Mouse (Mus musculus) forebrain, embryonic 11.5 days (tissue): ENCODE measurements around the gene Cip2a. TPM values are rescaled to one million over a fixed set of nuclear protein-coding genes. Genes with fewer than 3 reads are reported as not detected.

Experiments used
- ATAC-seq: fragments of 200-750 bp; cut with Nextera tagmentation; replicated peaks from 2 replicates; pipeline ENCODE4 v1.8.0; 2017; ENCODE audit warnings: moderate TSS enrichment; ENCODE audit not compliant: low FRiP score
- DNase-seq: peaks from one replicate; pipeline ENCODE4 v3.0.0-alpha.2; 2017; ENCODE audit warnings: low spot score
- H3K27ac ChIP-seq: fragments of 300-500 bp; sonication (generic); 2 replicates; pipeline ENCODE4 v1.5.1; 2014; ENCODE audit warnings: low read depth, low read length
- H3K27me3 ChIP-seq: fragments of 300-500 bp; sonication (generic); 2 replicates; pipeline ENCODE4 v1.6.1; 2014; ENCODE audit warnings: mild to moderate bottlenecking, low read length, mixed read lengths; ENCODE audit not compliant: control insufficient read depth, insufficient read depth
- H3K36me3 ChIP-seq: fragments of 300-500 bp; sonication (generic); 2 replicates; pipeline ENCODE4 v1.6.1; 2014; ENCODE audit warnings: mild to moderate bottlenecking, low read length, moderate library complexity, mixed read lengths; ENCODE audit not compliant: control insufficient read depth, insufficient read depth
- H3K4me1 ChIP-seq: fragments of 300-500 bp; sonication (generic); replicated peaks from 2 replicates; pipeline ENCODE4 v1.6.1; 2014; ENCODE audit warnings: low read length, mixed read lengths; ENCODE audit not compliant: control insufficient read depth, insufficient read depth
- H3K4me2 ChIP-seq: fragments of 300-500 bp; sonication (generic); 2 replicates; pipeline ENCODE4 v1.6.1; 2014; ENCODE audit warnings: low read depth, mild to moderate bottlenecking, low read length, moderate library complexity, mixed read lengths; ENCODE audit not compliant: severe bottlenecking
- H3K4me3 ChIP-seq: fragments of 300-500 bp; sonication (generic); 2 replicates; pipeline ENCODE4 v1.5.1; 2014; ENCODE audit warnings: low read depth, low read length
- H3K9ac ChIP-seq: fragments of 300-500 bp; sonication (generic); 2 replicates; pipeline ENCODE4 v1.6.1; 2014; ENCODE audit warnings: low read length
- H3K9me3 ChIP-seq: fragments of 300-500 bp; sonication (generic); 2 replicates; pipeline ENCODE4 v1.6.1; 2016; ENCODE audit warnings: low read length, mixed read lengths; ENCODE audit not compliant: control insufficient read depth
- WGBS: fragments of 180-500 bp; shearing (Covaris S2); extraction: QIAGEN DNeasy Blood & Tissue Kit; methylation state at CpG from one replicate; pipeline ENCODE4 v1.1.7; 2014; 5-methylcytosine and 5-hydroxymethylcytosine counted together
- polyA plus RNA-seq: library from polyadenylated mRNA; unstranded; fragments of >200 nt; fragmentation: Nextera tagmentation; extraction: Ambion mirVana; gene quantifications from 2 replicates; pipeline ENCODE4 v1.2.1, GENCODE M21; 2014

Cip2a gene
- polyA plus RNA-seq, result 54.7 and 57.8 TPM in 2 replicates

- Histone ChIP-seq H3K27me3 (no peaks in the 10 kb centered on the region), H3K9me3 (no peaks in the 10 kb centered on the region), H3K4me2 (peak within 1 kb of the TSS; percentile 64), H3K4me3 (peak within 1 kb of the TSS; percentile 82), H3K9ac (peak within 1 kb of the TSS; percentile 96), H3K4me1 (peaks cover 4% of the 10 kb centered on the region; the same call in 1 of the 2 replicates), H3K27ac (peak within 1 kb of the TSS; percentile 88), H3K36me3 (no peaks in the 10 kb centered on the region)
- WGBS, result under 1% methylated on average over 74 of the region's 74 CpGs
- ATAC-seq (peak; percentile 99), DNase-seq (peak; percentile 98)
Measured at GRCm38 (mm10) chr16:48993559-48994342, at the start of gene Cip2a, which contains the start of gene Dzip3. Gene Cip2a, plus strand, starts transcription at chr16:48994185. Gene Dzip3, minus strand, starts transcription at chr16:48994165.

GRCm38 (mm10) chr16:48972996-48973395, 21.0 kb upstream of the Cip2a start:
- DNase-seq (no peak), ATAC-seq (no peak)
- H3K4me1 ChIP-seq, result no peaks in the 10 kb centered on the region
- no peak overlapping the region for H3K27ac ChIP-seq
- WGBS, result 92% methylated on average over 2 of the region's 2 CpGs
- no peaks in the 10 kb centered on the region; the same call in 1 of the 2 replicates for H3K36me3 ChIP-seq
- no peak overlapping the region for H3K4me3 ChIP-seq
- H3K27me3 ChIP-seq, result no peaks in the 10 kb centered on the region
- no peaks in the 10 kb centered on the region for H3K9me3 ChIP-seq
- no peak overlapping the region for H3K4me2 ChIP-seq
- H3K9ac ChIP-seq, result no peak overlapping the region

- H3K4me1 ChIP-seq, result no peaks in the 10 kb centered on the region
- 95% methylated on average over 1 of the region's 1 CpGs for WGBS
- no peaks in the 10 kb centered on the region; the same call in 1 of the 2 replicates for H3K36me3 ChIP-seq
- H3K27me3 ChIP-seq, result no peaks in the 10 kb centered on the region
- no peak for ATAC-seq
- H3K9ac ChIP-seq, result no peak overlapping the region
- no peak overlapping the region for H3K4me3 ChIP-seq
- no peak overlapping the region for H3K27ac ChIP-seq
- no peak overlapping the region for H3K4me2 ChIP-seq
- H3K9me3 ChIP-seq, result no peaks in the 10 kb centered on the region
- DNase-seq, result no peak
Measured at GRCm38 (mm10) chr16:48973548-48973947, 20.4 kb upstream of the Cip2a start.

- no peak overlapping the region for H3K4me3 ChIP-seq
- H3K9ac ChIP-seq, result no peak overlapping the region
- ATAC-seq (no peak), DNase-seq (no peak)
- no peaks in the 10 kb centered on the region for H3K9me3 ChIP-seq
- no peak overlapping the region for H3K4me2 ChIP-seq
- H3K27me3 ChIP-seq, result no peaks in the 10 kb centered on the region
- H3K27ac ChIP-seq, result no peak overlapping the region
- H3K4me1 ChIP-seq, result no peaks in the 10 kb centered on the region
- H3K36me3 ChIP-seq, result no peaks in the 10 kb centered on the region; the same call in 1 of the 2 replicates
Measured at GRCm38 (mm10) chr16:48979965-48980364, 14.0 kb upstream of the Cip2a start.

- WGBS, result 58% methylated on average over 5 of the region's 5 CpGs
- H3K4me2 ChIP-seq, result no peak overlapping the region
- no peaks in the 10 kb centered on the region for H3K36me3 ChIP-seq
- H3K9me3 ChIP-seq, result no peaks in the 10 kb centered on the region
- no peak for DNase-seq
- ATAC-seq, result no peak
- H3K9ac ChIP-seq, result no peak overlapping the region
- no peak overlapping the region for H3K4me3 ChIP-seq
- no peaks in the 10 kb centered on the region for H3K27me3 ChIP-seq
- H3K4me1 ChIP-seq, result no peaks in the 10 kb centered on the region
- H3K27ac ChIP-seq, result no peak overlapping the region
Measured at GRCm38 (mm10) chr16:48985034-48985627, 8.9 kb upstream of the Cip2a start.

GRCm38 (mm10) chr16:48989700-48990099, 4.3 kb upstream of the Cip2a start:
- no peaks in the 10 kb centered on the region for H3K36me3 ChIP-seq
- H3K4me2 ChIP-seq, result no peak overlapping the region
- no peaks in the 10 kb centered on the region for H3K27me3 ChIP-seq
- peaks cover 2% of the 10 kb centered on the region; the same call in 1 of the 2 replicates for H3K4me1 ChIP-seq
- DNase-seq (no peak), ATAC-seq (no peak)
- no peak overlapping the region for H3K4me3 ChIP-seq
- H3K9me3 ChIP-seq, result no peaks in the 10 kb centered on the region
- H3K9ac ChIP-seq, result no peak overlapping the region
- no peak overlapping the region for H3K27ac ChIP-seq

GRCm38 (mm10) chr16:48992437-48993230, 1.4 kb upstream of the Cip2a start:
- H3K9me3 ChIP-seq, result no peaks in the 10 kb centered on the region
- ATAC-seq (no peak), DNase-seq (no peak)
- H3K36me3 ChIP-seq, result no peaks in the 10 kb centered on the region
- peaks cover 4% of the 10 kb centered on the region; the same call in 1 of the 2 replicates for H3K4me1 ChIP-seq
- no peaks in the 10 kb centered on the region for H3K27me3 ChIP-seq
- WGBS, result 41% methylated on average over 10 of the region's 10 CpGs
- peak overlapping the region; percentile 64 for H3K4me2 ChIP-seq
- no peak overlapping the region for H3K27ac ChIP-seq
- H3K4me3 ChIP-seq, result peak overlapping the region; percentile 82
- peak overlapping the region; percentile 96 for H3K9ac ChIP-seq

GRCm38 (mm10) chr16:48993231-48993558, 790 bp upstream of the Cip2a start:
- H3K9ac ChIP-seq, result peak overlapping the region; percentile 96
- DNase-seq (no peak), ATAC-seq (no peak)
- peak overlapping the region; percentile 64 for H3K4me2 ChIP-seq
- peak overlapping the region; percentile 82 for H3K4me3 ChIP-seq
- 3% methylated on average over 9 of the region's 9 CpGs for WGBS
- no peaks in the 10 kb centered on the region for H3K9me3 ChIP-seq
- H3K27ac ChIP-seq, result peak overlapping the region; percentile 88
- no peaks in the 10 kb centered on the region for H3K27me3 ChIP-seq
- H3K4me1 ChIP-seq, result peaks cover 4% of the 10 kb centered on the region; the same call in 1 of the 2 replicates
- no peaks in the 10 kb centered on the region for H3K36me3 ChIP-seq
